Mouse (Mus musculus): Measurements from ENCODE around the gene Pip5k1a.

DNA sequence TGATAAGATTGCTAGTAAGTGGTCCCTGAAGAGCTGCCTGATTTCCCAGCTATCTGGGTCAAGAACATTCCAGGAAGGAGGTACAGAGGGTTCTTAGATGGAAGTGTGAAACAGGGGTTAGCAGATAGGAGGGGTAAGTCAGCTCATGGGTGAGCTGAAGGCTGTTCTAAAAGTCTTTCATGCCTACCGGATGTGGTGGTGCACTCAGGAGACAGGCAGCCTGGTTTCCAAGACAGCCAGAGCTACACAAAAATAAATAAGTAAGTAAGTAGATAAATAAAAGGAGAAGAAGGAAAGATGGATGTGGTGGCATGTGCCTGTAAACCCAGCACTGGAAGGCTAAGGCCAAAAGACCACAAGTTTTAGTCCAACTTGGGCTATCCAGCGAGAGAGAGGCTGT lies 88.0 kb downstream of the Pip5k1a start:
- TF ChIP-seq CTCF (IDR thresholded peaks at IDR 0.05), result no peak
- no peak for TF ChIP-seq POLR2A (IDR thresholded peaks at IDR 0.05; ENCODE audit: insufficient read depth, low read depth, low read length)

Data from heart, adult 2 months (tissue).